Mouse (Mus musculus) cortical plate, adult 2 months (tissue): ENCODE measurements around the gene Rassf4. TPM values are rescaled to one million over a fixed set of nuclear protein-coding genes. Genes with fewer than 3 reads are reported as not detected.
A peak's percentile ranks its signal among the peaks of the same experiment; 100 is the strongest.
"Not testable (repeated sequence)": the region's sequence is repeated elsewhere in the genome, so short reads cannot be mapped to it uniquely, and the experiment has no call there.

ENCODE experiments used
- H3K27ac ChIP-seq: fragments of 200-500 bp; 2 replicates; pipeline ENCODE4 v1.5.1; 2012; ENCODE audit warnings: low read length, control low read depth, inconsistent platforms; ENCODE audit not compliant: insufficient read depth
- H3K4me1 ChIP-seq: fragments of 200-500 bp; 2 replicates; pipeline ENCODE4 v1.6.1; 2011; ENCODE audit warnings: low read length; ENCODE audit not compliant: control insufficient read depth, insufficient read depth
- H3K4me3 ChIP-seq: fragments of 200-500 bp; 2 replicates; pipeline ENCODE4 v1.5.1; 2011; ENCODE audit warnings: mild to moderate bottlenecking, low read length, control low read depth; ENCODE audit not compliant: insufficient read depth
- CTCF ChIP-seq: fragments of 200-500 bp; IDR thresholded peaks from 2 replicates; pipeline ENCODE4 v1.5.1; 2011; ENCODE audit warnings: mild to moderate bottlenecking, control low read depth, low read length; ENCODE audit not compliant: insufficient read depth; ENCODE audit errors: extremely low read depth
- POLR2A ChIP-seq: fragments of 200-500 bp; IDR thresholded peaks from 2 replicates; pipeline ENCODE4 v1.6.1; 2011; ENCODE audit warnings: mild to moderate bottlenecking, low read length, control low read depth; ENCODE audit not compliant: insufficient read depth; ENCODE audit errors: extremely low read depth
- polyA plus RNA-seq: library from polyadenylated mRNA; depleted of rRNA; stranded (reverse); fragments of >200 nt; gene quantifications from 2 replicates; pipeline ENCODE4 v1.2.3, GENCODE M21; 2012; rRNA removed

The Rassf4 gene
- polyA plus RNA-seq, 1 experiment, result 3.9 TPM

DNA sequence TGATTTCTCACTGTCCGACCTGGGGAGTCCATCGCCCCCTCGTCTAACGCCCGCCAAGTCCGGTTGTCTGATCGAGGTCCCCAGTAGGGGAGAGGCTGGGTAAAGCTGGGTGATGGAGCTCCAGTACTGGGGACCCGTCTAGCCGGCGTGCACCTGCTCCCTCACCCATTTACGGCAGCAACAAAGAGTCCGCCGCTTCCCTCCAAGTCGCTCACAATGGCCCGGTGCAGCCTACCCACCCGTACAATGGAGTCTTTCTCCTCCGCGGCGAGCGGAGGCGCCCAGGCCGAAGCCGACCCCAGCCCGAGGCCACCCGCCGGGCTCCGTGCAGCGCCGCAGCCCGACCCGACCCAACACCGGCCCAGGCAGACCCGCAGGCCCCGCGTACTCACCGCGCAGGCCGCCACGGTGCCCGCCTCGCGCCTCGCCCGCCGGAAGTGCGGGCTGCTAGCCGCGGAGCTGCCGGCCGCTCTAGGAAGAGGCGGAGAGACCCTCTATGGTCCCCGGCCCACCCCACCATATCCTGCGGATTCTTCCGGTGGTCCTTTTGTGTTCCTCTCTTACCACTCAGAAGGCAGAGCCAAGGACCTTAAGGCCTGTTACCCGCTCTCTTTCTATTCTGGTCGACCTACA lies 45.1 kb downstream of the Rassf4 start, which contains the start of gene Zfp422:
Gene Zfp422, minus strand, starts transcription at position 461 of the 633 bp plus-strand sequence.
- H3K4me3 ChIP-seq, result peak within 1 kb of the TSS; percentile 99

DNA sequence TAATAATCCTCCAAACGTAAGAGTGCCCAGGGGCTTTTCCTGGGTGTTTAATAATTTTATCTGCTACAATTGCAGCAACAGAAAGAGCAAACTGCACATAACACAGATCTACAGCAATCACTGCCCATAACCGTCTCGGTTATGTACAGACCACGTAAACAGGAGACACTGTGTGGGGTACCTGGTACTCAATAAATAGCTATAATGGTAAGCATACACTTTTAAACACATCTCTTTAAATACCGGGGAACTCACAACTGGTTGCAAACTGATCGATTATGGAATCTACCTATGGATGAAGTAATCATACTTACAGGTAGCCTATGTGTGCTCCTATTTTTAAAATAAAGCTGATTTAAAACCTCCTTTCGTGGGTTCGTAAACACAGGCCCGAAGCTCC lies 45.7 kb downstream of the Rassf4 start:
- Histone ChIP-seq H3K4me1 (peaks cover 3% of the 10 kb centered on the region), H3K27ac (peak overlapping the region; percentile 34), H3K4me3 (peak overlapping the region; percentile 99)
- TF ChIP-seq CTCF, result no peak
- no peak for TF ChIP-seq POLR2A

More for the DNA sequence above, 45.1 kb downstream of the Rassf4 start, which contains the start of gene Zfp422:
- Histone ChIP-seq H3K27ac (peak within 1 kb of the TSS; percentile 34), H3K4me1 (peaks cover 3% of the 10 kb centered on the region)
- TF ChIP-seq CTCF (no peak), POLR2A (peak; percentile 23; the same call in 1 of the 2 replicates)

DNA sequence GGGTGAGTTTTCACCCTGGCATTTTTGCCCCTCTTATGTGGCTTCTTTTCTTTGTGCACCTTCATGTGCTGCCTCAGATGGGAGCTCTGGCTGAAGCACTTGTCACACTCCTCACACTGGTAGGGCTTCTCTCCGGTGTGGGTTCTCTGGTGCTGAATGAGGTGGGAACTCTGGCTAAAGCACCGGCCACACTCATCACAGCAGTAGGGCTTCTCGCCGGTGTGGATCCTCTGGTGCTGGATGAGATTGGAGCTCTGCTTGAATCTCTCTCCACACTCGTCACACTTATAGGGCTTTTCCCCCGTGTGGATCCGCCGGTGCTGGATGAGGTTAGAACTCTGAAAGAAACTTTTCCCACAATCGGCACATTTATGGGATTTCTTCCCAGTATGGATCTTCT lies 47.3 kb downstream of the Rassf4 start:
- not testable (repeated sequence) for H3K27ac ChIP-seq, H3K4me1 ChIP-seq, H3K4me3 ChIP-seq

DNA sequence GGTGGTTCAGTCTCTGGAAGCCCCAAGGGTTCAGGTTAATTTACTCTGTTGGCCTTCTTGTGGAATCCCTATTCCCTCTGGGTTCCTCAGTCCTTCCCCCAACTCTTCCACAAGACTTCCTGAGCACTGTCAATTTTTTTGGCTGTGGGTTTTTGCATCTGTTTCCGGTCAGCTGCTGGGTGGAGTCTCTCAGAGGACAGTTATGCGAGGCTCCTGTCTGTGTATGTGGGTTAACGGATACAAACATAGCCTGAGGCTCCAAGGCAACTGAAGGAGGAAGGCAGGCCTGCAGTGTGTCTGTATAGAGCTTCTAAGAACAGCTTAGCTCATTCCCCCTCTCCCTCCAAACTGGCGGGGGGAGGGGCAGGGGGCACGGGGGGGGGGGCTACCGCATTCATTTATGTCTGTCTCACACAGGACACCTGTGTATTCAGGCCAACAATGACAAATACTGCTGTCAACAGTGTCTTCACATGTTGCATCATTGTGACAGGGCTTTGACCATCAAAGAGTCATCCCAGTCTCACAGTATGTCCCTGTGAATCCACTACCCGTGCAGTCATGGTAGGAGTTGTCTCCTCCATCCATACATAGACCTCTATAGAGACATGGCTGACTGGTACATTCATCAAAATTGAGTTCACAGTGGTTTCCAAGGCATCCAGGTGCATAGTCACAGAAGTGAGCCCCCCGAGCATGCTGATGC lies 52.3 kb downstream of the Rassf4 start:
- H3K4me3 ChIP-seq, result no peak overlapping the region
- H3K27ac ChIP-seq, result no peak overlapping the region
- no peaks in the 10 kb centered on the region for H3K4me1 ChIP-seq
- TF ChIP-seq POLR2A, result no peak
- TF ChIP-seq CTCF, result no peak

DNA sequence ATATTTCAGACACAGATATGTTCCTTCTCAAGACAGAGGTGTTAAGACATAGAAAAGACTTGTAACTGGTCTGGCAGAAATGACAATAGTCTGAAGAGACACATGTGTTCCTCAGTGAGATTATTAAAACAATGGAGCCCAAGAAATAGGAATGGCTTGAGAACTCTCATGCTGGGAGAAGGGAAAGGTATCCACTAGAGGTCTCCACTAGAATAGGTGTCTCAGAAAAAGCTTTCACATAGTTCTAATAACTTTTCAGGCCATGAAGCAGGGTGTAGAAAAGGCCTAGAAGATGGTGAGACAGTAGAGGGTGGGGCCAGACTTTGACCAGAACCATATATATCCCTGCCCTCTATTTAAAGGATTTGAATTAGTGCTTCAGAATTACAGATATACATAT lies 55.7 kb downstream of the Rassf4 start:
- TF ChIP-seq CTCF (no peak), POLR2A (no peak)
- Histone ChIP-seq H3K4me1 (no peaks in the 10 kb centered on the region), H3K4me3 (no peak overlapping the region), H3K27ac (no peak overlapping the region)

DNA sequence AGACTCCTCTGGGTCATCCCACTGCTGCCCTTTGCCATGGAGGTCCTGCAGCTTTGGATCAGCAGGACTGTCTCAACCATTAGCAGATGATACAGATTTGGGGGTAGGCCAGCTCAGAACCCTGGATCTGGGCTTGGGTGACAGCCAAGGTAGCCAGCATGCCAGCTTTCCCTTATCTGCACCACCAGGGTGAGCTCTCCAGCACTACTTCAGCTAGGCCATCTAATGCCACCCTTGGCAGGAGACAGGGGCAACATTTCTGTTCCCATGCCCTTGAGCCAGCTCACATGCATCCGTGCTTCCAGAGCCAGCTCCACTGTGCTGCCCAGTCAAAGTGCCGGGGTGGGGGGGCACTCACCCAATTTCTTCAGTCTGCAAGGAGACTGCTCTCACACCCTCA lies 58.0 kb downstream of the Rassf4 start:
- Histone ChIP-seq H3K27ac (no peak overlapping the region), H3K4me3 (no peak overlapping the region), H3K4me1 (no peaks in the 10 kb centered on the region)
- TF ChIP-seq CTCF (no peak), POLR2A (no peak)

DNA sequence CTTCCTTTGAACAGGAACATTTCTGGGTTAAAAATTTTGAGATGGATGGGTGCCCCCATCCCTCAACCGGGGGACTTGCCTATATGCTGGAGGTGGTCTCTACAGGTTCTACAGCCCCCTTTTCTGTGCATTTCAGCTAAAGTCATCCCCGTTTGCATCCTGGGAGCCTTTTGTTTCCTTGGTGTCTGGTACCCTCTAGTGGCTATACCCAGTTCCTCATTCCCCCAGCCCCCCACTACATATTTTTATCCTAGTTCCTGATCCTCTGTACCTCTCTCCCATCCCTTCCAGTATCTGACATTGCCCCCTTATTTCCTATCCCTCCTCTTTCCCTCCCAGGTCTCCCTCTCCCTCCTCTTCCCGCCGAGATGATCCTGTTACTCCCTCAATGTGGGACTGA lies 66.5 kb downstream of the Rassf4 start:
- no peak for TF ChIP-seq CTCF
- no peak for TF ChIP-seq POLR2A
- Histone ChIP-seq H3K4me1 (no peaks in the 10 kb centered on the region), H3K27ac (no peak overlapping the region), H3K4me3 (no peak overlapping the region)

DNA sequence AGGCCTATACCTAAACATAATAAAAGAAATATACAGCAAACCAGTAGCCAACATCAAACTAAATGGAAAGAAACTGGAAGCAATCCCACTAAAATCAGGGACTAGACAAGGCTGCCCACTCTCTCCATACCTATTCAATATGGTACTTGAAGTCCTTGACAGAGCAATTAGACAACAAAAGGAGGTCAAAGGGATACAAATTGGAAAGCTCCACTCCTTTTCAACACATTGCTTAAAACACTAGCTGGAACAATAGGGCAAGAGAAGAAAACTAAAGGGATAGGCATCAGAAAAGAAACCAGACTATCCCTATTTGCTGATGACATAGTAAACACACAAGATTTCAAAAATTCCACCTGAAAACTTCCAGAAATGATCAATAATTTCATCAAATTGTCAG lies 72.8 kb downstream of the Rassf4 start:
- H3K4me1 ChIP-seq, H3K27ac ChIP-seq, H3K4me3 ChIP-seq: not testable (repeated sequence)

DNA sequence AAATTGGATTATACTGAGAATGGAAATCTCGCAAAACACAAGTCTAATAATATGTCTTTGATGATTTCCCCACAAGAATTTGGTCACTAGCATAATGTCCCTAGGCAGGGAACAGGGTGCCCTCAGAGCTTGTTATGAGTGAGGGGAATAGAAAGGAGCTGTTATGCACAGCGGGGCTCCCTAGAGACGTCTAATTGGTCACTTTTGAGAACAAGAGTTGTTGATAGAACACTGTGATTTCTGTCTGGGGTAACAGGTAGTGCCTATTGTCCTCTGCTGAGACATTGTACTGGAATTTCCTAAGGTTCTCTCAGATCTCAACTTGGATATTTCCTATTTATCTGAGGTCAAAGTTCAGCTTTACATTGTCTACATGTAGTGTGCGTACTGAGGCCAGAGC lies 89.7 kb downstream of the Rassf4 start, which contains the start of gene Olfr215:
Gene Olfr215, minus strand, starts transcription at position 101 of the 400 bp plus-strand sequence.
- Histone ChIP-seq H3K4me3 (no peak within 1 kb of the TSS), H3K27ac (no peak within 1 kb of the TSS), H3K4me1 (no peaks in the 10 kb centered on the region)
- TF ChIP-seq CTCF (no peak), POLR2A (no peak)

Other genes with a start within 250 kb of the Rassf4 start
- 1.3 and 1.5 TPM in 2 replicates for gene Alox5, start 212.8 kb downstream of the Rassf4 start, polyA plus RNA-seq
- gene Olfr211, start 184.9 kb downstream of the Rassf4 start, polyA plus RNA-seq, result not detected in 2 replicates
- not detected in 2 replicates for gene Olfr212, start 167.4 kb downstream of the Rassf4 start, polyA plus RNA-seq
- gene Olfr213, start 135.5 kb downstream of the Rassf4 start, polyA plus RNA-seq, result not detected in 2 replicates
- 0.08 and 0.11 TPM in 2 replicates for gene Gm5580, start 122.8 kb downstream of the Rassf4 start, polyA plus RNA-seq
- not detected in 2 replicates for gene Olfr214, start 119.7 kb downstream of the Rassf4 start, polyA plus RNA-seq
- gene Olfr215, start 89.8 kb downstream of the Rassf4 start, polyA plus RNA-seq, result not detected in 2 replicates
- 27.3 and 27.7 TPM in 2 replicates for gene Zfp422, start 45.0 kb downstream of the Rassf4 start, polyA plus RNA-seq
- 1.6 and 2.1 TPM in 2 replicates for gene Depp1, start 23.3 kb downstream of the Rassf4 start, polyA plus RNA-seq
- gene Tmem72, start 43.0 kb upstream of the Rassf4 start, polyA plus RNA-seq, result 0.08 TPM in 2 replicates